Mouse (Mus musculus) mouse embryonic stem cell (cell line): ENCODE measurements at regions not wholly inside any gene's neighbourhood (a gene's known extent, or its start where the extent isn't known, plus 50 kb on each side); places are given as distances from the start of the nearest gene placed in this dataset.

ENCODE experiments used
- in situ Hi-C, 2 experiments: fragments of 300-500 bp; cut with MboI; formaldehyde crosslinking; loops; 1 replicate in 1 of 2; 3 replicates in 1 of 2; pipeline ENCODE4 v1.14.3; 2019 to 2020; ENCODE audit warnings: low sequenced_read_pairs in 2 of 2, low pct_unique_long_range_greater_than_20kb in 1 of 2, mixed read lengths in 1 of 2; ENCODE audit not compliant: unreplicated experiment in 1 of 2

GRCm38 (mm10) chr9:43970043-43970795 lies 73.0 kb upstream of the Thy1 start:
- in situ Hi-C loops = no loop called here

DNA sequence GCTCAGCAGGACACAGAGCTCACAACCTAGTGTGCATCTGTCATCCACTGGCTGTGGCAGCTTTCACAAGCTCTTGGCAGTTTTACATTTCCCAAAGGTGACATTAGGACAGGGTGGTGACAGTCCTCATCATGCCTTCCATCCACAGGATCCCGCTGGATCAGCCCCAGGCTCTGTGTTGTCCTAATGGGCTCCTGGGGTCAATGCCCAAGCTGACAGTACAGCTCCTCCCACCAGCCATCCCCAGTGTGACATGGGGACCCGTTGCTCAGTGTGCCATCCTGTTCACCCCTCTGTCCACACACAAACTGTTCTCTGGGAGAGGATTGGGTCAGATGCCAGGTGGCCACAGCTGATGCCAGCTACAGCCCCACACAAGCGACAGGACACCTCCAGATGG lies 72.3 kb upstream of the Thy1 start:
- in situ Hi-C loops = no loop called here

- in situ Hi-C loops = no loop called here
These were observed 70.9 kb upstream of the Thy1 start for GRCm38 (mm10) chr9:43972290-43972689.

DNA sequence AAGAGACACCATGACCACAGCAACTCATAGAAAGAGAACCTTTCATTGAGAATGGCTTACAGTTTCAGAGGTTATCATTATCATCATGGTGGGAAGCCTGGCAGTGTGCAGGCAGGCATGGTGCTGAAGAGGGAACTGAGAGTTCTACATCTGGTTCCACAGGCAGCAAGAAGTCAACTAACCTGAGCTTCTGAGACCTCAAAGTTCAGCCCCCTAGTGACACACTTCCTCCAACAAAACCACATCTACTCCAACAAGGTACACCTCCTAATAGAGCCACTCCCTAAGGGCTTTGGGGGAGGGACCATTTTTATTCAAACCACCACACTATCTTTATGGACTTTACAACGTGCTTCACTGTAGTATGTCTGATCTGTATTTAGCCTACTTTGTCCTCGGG lies 67.8 kb upstream of the Thy1 start:
- in situ Hi-C loops = loop anchor here in 1 of 2 experiments (25.0 kb wide), 1 partner anchor 287 kb away; the partner anchor contains the start of genes Nlrx1 and Pdzd3

GRCm38 (mm10) chr9:43976366-43976765 lies 66.8 kb upstream of the Thy1 start:
- in situ Hi-C loops = loop anchor here in 1 of 2 experiments (25.0 kb wide), 1 partner anchor 286 kb away; the partner anchor contains the start of genes Nlrx1 and Pdzd3

DNA sequence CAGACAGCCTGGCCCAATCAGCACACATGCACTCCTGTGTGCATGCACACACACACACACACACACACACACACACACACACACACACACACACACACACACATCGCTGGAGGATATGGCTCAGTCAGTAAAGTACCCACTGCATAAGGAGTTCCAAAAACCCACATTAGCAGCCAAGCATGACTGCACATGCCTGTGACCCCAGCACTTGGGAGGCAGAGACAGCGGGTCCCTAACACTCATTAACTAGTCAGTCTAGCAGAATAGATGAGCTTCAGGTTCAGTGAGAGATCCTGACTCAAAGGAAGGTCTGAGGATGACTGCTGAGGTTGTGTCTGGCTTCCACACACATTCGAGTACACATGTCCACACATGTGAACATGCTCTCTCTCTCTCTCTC lies 65.4 kb upstream of the Thy1 start:
- in situ Hi-C loops = loop anchor here in 1 of 2 experiments (25.0 kb wide), 1 partner anchor 285 kb away; the partner anchor contains the start of genes Nlrx1 and Pdzd3

- in situ Hi-C loops = loop anchor here in 1 of 2 experiments (25.0 kb wide), 1 partner anchor 281 kb away; the partner anchor contains the start of genes Nlrx1 and Pdzd3
These were observed 61.8 kb upstream of the Thy1 start for GRCm38 (mm10) chr9:43981376-43981775.

DNA sequence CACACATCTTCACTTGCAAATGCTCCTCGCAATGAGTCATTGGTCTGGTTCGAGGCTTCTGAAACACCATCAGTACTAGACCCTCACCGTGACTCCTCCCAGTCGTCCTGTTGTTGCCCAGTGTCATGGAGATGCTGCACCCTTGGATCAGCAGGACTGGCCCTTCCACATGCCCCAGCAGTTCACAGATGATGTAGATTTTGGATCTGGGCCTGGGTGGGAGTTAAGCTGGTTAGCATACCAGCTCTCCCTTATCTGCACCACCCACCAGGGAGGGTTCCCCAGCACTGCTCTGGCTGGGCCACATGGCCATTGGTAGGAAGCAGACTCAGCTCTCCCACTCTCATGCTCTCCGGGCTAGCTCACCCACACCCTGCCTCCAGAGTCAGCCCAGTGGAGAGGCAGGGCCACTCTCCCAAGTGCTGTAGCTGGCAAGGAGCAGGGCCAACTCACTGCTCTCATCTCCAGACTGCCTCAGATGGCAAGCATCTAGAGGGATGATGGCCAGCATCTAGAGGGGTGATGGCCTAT lies 60.8 kb upstream of the Thy1 start:
- in situ Hi-C loops = loop anchor here in 1 of 2 experiments (25.0 kb wide), 1 partner anchor 280 kb away; the partner anchor contains the start of genes Nlrx1 and Pdzd3

DNA sequence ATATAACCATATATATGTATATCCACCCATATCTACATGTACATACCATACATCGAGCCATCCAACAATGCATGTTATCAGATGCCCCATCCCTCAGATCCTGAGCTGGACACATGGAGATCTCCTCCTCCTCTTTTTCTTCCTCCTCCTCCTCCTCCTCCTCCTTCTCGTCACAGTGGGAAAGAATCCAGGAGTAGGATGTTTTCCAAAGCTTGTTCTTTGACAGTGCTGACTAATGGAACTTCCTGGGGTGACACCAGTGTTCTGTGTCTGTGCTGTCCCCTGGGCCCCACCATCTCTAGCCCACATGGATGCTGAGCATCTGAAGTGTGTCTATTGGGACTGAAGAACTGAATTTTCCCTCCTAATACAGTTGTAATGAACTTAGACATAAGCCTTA lies 60.0 kb upstream of the Thy1 start:
- in situ Hi-C loops = loop anchor here in 1 of 2 experiments (25.0 kb wide), 1 partner anchor 279 kb away; the partner anchor contains the start of genes Nlrx1 and Pdzd3

GRCm38 (mm10) chr9:43984181-43985062 lies 58.8 kb upstream of the Thy1 start:
- in situ Hi-C loops = loop anchor here in 1 of 2 experiments (25.0 kb wide), 1 partner anchor 278 kb away; the partner anchor contains the start of genes Nlrx1 and Pdzd3

GRCm38 (mm10) chr9:43987957-43988356 lies 55.2 kb upstream of the Thy1 start:
- in situ Hi-C loops = loop anchor here in 1 of 2 experiments (25.0 kb wide), 1 partner anchor 274 kb away; the partner anchor contains the start of genes Nlrx1 and Pdzd3

DNA sequence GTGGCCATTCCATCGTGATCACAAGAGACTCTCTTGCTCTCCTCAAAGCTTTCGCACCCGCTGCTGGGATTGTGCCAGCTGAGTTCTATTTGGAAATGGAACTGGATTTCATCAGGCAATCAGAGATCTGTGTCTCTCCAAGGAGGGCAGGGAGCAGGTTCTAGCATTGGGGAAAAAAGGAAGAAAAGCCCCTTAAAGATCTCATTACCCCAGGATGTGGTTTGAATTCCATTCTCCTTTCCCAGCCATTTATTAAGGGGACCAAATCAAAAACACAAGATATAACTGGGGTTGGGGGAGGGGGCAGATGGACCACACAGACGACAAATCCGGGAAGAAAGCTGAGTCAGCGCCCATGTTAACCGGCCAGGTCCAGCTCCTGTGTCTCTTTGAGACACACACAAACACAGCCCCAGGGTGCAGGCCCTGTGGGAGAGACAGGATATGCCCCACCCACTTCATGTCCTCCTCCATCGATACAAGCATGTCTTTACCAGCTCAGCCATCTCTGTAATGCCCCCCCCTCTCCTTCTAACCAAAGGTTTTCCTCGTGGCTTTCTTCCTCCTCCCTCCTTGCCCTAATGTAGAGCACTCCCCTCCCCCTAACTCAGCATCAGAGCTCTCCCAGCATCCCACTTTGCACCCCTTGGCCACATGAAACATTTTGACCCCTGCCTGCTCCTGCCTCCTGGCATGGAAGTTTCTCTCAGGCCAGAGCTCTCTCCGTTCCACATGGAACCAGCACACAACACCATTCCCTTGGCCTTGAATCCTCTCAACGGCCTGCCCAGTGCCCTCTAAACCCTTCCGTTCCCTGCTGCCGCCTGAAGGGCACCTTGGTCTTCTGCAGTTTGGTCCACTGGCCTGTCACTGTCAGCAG lies 54.0 kb upstream of the Thy1 start:
- in situ Hi-C loops = loop anchor here in 1 of 2 experiments (25.0 kb wide), 1 partner anchor 273 kb away; the partner anchor contains the start of genes Nlrx1 and Pdzd3

GRCm38 (mm10) chr9:43990124-43990523 lies 53.1 kb upstream of the Thy1 start:
- in situ Hi-C loops = loop anchor here (5.0 to 25.0 kb wide), 3 partner anchors 65 to 272 kb away; partner anchors contain the start of genes Nlrx1 (in 1 of the 2) and Pdzd3 (in 1 of the 2)

DNA sequence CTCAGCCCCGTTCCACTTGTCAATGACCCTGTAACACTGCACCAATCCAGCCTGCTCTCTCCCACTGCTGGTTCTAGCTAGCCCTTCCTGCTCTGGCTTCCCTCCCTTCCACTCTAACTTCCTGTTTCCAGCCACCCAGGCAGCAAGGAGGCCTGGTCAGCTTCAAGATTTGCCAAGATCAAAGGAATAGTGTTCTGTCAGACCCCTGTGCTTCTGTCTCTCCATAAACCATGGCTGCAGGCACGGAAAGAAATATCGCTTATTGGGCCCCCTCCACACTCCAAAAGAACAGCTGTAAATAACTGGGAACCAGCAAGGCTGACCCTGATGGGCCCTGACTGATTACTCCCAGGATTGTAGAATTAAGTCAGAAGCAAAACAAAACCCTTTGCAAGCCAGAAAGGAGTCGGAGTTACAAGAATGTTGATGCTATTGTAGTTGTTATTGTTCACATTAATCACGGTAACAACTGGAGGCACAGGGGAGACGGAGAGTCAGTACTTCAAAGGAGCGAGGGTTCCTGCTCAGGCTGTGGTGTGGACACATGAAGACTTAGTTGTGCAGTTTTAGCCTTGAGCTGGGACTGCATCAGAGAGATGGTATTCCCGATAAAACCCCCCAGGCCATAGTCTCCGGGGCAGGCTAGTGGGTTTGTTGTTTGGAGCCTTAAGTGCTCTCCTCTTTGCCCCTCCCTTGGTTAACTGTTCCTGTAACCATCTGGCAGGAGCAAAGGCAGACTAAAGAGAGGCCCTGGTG lies 49.8 kb upstream of the Thy1 start:
- in situ Hi-C loops = loop anchor here (5.0 to 25.0 kb wide), 3 partner anchors 61 to 269 kb away; partner anchors contain the start of genes Nlrx1 (in 1 of the 2) and Pdzd3 (in 1 of the 2)
